Mouse (Mus musculus): ENCODE measurements around the gene B4galt2.

B4galt2 gene

GRCm38 (mm10) chr4:117882701-117883691, at the start of gene B4galt2:
Gene B4galt2, minus strand, starts transcription at chr4:117883487.
- DNase-seq: no peak

- no peak for DNase-seq
Measured at GRCm38 (mm10) chr4:117929391-117929881, 46.1 kb upstream of the B4galt2 start, which contains the start of gene Artn. Gene Artn, minus strand, starts transcription at chr4:117929763.

- DNase-seq: no peak
Measured at GRCm38 (mm10) chr4:117928699-117929241, 45.5 kb upstream of the B4galt2 start.

- DNase-seq: no peak
Measured at GRCm38 (mm10) chr4:117928234-117928633, 44.9 kb upstream of the B4galt2 start.

GRCm38 (mm10) chr4:117926545-117927482, 43.5 kb upstream of the B4galt2 start:
- no peak for DNase-seq

- DNase-seq: no peak
Measured at GRCm38 (mm10) chr4:117924916-117925315, 41.6 kb upstream of the B4galt2 start.

- DNase-seq: no peak
Measured at GRCm38 (mm10) chr4:117923450-117923849, 40.2 kb upstream of the B4galt2 start.

GRCm38 (mm10) chr4:117921358-117921757, 38.1 kb upstream of the B4galt2 start:
- no peak for DNase-seq

GRCm38 (mm10) chr4:117918762-117919161, 35.5 kb upstream of the B4galt2 start:
- DNase-seq: no peak

GRCm38 (mm10) chr4:117918261-117918660, 35.0 kb upstream of the B4galt2 start:
- DNase-seq: no peak

GRCm38 (mm10) chr4:117917847-117918246, 34.6 kb upstream of the B4galt2 start:
- DNase-seq: no peak

GRCm38 (mm10) chr4:117917402-117917801, 34.1 kb upstream of the B4galt2 start:
- no peak for DNase-seq

GRCm38 (mm10) chr4:117916386-117916785, 33.1 kb upstream of the B4galt2 start:
- DNase-seq: no peak

- DNase-seq: no peak
Measured at GRCm38 (mm10) chr4:117915489-117916105, 32.3 kb upstream of the B4galt2 start.

- DNase-seq: peak; percentile 84 to 90
Measured at GRCm38 (mm10) chr4:117914591-117915442, 31.5 kb upstream of the B4galt2 start, which contains the start of gene Ipo13. Gene Ipo13, minus strand, starts transcription at chr4:117914999.

- DNase-seq: no peak
Measured at GRCm38 (mm10) chr4:117914031-117914430, 30.7 kb upstream of the B4galt2 start.

- DNase-seq: no peak
Measured at GRCm38 (mm10) chr4:117913421-117913820, 30.1 kb upstream of the B4galt2 start.

GRCm38 (mm10) chr4:117912685-117913273, 29.5 kb upstream of the B4galt2 start:
- DNase-seq: no peak

GRCm38 (mm10) chr4:117912131-117912561, 28.9 kb upstream of the B4galt2 start:
- no peak for DNase-seq

- no peak for DNase-seq
Measured at GRCm38 (mm10) chr4:117908834-117909453, 25.7 kb upstream of the B4galt2 start.

Measured in thymus, adult 18-20 months (tissue).